Mouse (Mus musculus) lung, embryonic 14.5 days (tissue): ENCODE measurements at regions not wholly inside any gene's neighbourhood (a gene's known extent, or its start where the extent isn't known, plus 50 kb on each side); places are given as distances from the start of the nearest gene placed in this dataset.

Experiments used
- ATAC-seq: fragments of 200-750 bp; cut with Nextera tagmentation; 2 replicates; pipeline ENCODE4 v1.8.0; 2017; ENCODE audit warnings: mild to moderate bottlenecking, moderate TSS enrichment, moderate library complexity; ENCODE audit not compliant: insufficient read depth
- DNase-seq: peaks from one replicate; pipeline ENCODE4 v3.0.0-alpha.2; 2015
- H3K27ac ChIP-seq: fragments of 300-500 bp; sonication (generic); 2 replicates; pipeline ENCODE4 v1.5.1; 2014; ENCODE audit warnings: low read depth, mild to moderate bottlenecking, moderate library complexity
- H3K27me3 ChIP-seq: fragments of 300-500 bp; sonication (generic); 2 replicates; pipeline ENCODE4 v1.6.1; 2014; ENCODE audit warnings: low read length, control low read depth; ENCODE audit not compliant: insufficient read depth
- H3K36me3 ChIP-seq: fragments of 300-500 bp; sonication (generic); 2 replicates; pipeline ENCODE4 v1.6.1; 2014; ENCODE audit warnings: control low read depth; ENCODE audit not compliant: insufficient read depth
- H3K4me1 ChIP-seq: fragments of 300-500 bp; sonication (generic); 2 replicates; pipeline ENCODE4 v1.6.1; 2014; ENCODE audit warnings: antibody characterized with exemption, control low read depth; ENCODE audit not compliant: insufficient read depth
- H3K4me2 ChIP-seq: fragments of 300-500 bp; sonication (generic); 2 replicates; pipeline ENCODE4 v1.6.1; 2014; ENCODE audit warnings: mild to moderate bottlenecking
- H3K4me3 ChIP-seq: fragments of 300-500 bp; sonication (generic); 2 replicates; pipeline ENCODE4 v1.5.1; 2014; ENCODE audit warnings: low read depth, low read length
- H3K9ac ChIP-seq: fragments of 300-500 bp; sonication (generic); 2 replicates; pipeline ENCODE4 v1.6.1; 2014
- H3K9me3 ChIP-seq: fragments of 300-500 bp; sonication (generic); 2 replicates; pipeline ENCODE4 v1.6.1; 2016; ENCODE audit warnings: low read depth, low read length, control low read depth
- CTCF ChIP-seq: IDR thresholded peaks from 2 replicates; pipeline ENCODE4 v1.5.1; 2016; ENCODE audit warnings: antibody characterized with exemption, low read depth
- WGBS: fragments of 180-500 bp; shearing (Covaris S2); extraction: QIAGEN DNeasy Blood & Tissue Kit; methylation state at CpG from one replicate; pipeline ENCODE4 v1.1.7; 2014; 5-methylcytosine and 5-hydroxymethylcytosine counted together

DNA sequence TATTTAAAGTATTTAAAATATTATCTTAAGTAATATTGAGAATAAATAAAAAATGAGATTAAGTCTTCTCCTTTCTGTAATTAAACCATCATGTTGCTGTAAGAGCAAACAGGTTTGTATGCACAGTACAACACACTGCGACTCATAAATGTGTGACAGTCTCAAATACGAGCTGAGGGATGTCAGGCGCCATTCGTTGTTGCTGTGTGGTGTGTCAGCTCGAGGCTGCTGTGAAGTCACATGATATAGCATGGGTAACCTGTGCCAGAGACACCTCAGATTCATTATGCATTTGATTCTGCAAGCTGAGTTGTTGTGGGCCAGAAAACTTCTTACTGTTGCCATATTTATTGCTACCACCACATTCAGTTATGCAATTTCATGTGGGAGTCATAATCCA, 307.4 kb downstream of the Rnls start:
- H3K9ac ChIP-seq, result no peak overlapping the region
- DNase-seq (no peak), ATAC-seq (no peak)
- H3K36me3 ChIP-seq, result no peaks in the 10 kb centered on the region
- 76% methylated on average over 5 of the region's 5 CpGs for WGBS
- no peak overlapping the region for H3K4me3 ChIP-seq
- H3K4me2 ChIP-seq, result no peak overlapping the region
- no peak overlapping the region for H3K27ac ChIP-seq
- no peaks in the 10 kb centered on the region for H3K9me3 ChIP-seq
- H3K4me1 ChIP-seq, result no peaks in the 10 kb centered on the region
- TF ChIP-seq CTCF, result no peak
- H3K27me3 ChIP-seq, result no peaks in the 10 kb centered on the region
